14 mouse cellular contexts compared by ENCODE assay signal in the genomic region with DNA sequence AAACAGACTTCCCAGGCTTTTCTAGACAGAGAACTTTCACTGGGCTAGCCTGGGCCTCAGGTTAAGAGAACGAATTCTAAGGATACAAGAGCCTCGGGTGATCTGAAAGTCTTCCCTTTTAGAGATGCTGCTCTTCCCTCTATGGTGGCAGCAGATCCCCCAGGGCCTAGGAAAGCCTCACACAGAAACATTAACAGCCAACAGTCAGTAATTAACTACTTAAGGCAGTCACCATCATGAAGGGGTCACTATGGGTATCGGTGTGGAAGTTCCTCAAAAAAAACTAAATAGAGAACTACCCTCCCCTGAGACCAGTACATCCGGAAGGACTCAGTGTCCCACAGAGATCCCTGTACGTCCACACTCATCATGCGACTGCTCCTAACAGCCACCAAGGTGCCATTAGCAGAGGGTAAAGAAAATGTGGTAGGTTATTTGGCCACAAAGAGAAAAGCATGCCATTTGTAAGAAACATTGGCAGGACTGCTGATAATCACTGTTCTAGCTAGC. TPM values are rescaled to one million over a fixed set of nuclear protein-coding genes. Genes with fewer than 3 reads are reported as not detected.
DNase-seq lines count a peak whose midpoint lies in the region; ATAC-seq and TF ChIP-seq lines count a peak whose summit lies in the region.
"Had no signal": no experiment of that assay in that cellular context is flagged by ENCODE, and none has a peak within 500 bp of the region (broad histone marks: within the 10 kb centered on the region; RNA-seq: fewer than 3 reads in every experiment).

No protein-coding gene starts in this region.

- no peak for TF ChIP-seq CTCF in heart, postnatal 0 days (IDR thresholded peaks at IDR 0.05; ENCODE audit: low read depth)
- TF ChIP-seq CTCF in spleen, adult 2 months (IDR thresholded peaks at IDR 0.05; ENCODE audit: extremely low read depth, insufficient read depth, insufficient read length, insufficient replicate concordance), result no peak
- no peak for TF ChIP-seq CTCF in midbrain, postnatal 0 days (IDR thresholded peaks at IDR 0.05)

- TF ChIP-seq POLR2A in spleen, adult 2 months (IDR thresholded peaks at IDR 0.05; ENCODE audit: low read depth, low read length), result no peak

- H3K9ac ChIP-seq in heart, postnatal 0 days (replicated peaks; ENCODE audit: low read depth, low read length), result no peak overlapping the region
- H3K9ac ChIP-seq in liver, embryonic 16.5 days (ENCODE audit: low read depth, low read length), result no peak overlapping the region
- no peak overlapping the region for H3K9ac ChIP-seq in midbrain, postnatal 0 days (replicated peaks; ENCODE audit: low read length, poor library complexity, severe bottlenecking)
- H3K9ac ChIP-seq: forebrain, postnatal 0 days; hindbrain, embryonic 15.5 days; neural tube, embryonic 15.5 days had no signal

- no peaks in the 10 kb centered on the region for H3K27me3 ChIP-seq in heart, postnatal 0 days (ENCODE audit: control insufficient read depth, insufficient read depth, low read length)
- no peaks in the 10 kb centered on the region for H3K27me3 ChIP-seq in spleen, adult 2 months (ENCODE audit: control insufficient read depth, insufficient read depth, low read length)
- no peaks in the 10 kb centered on the region for H3K27me3 ChIP-seq in liver, embryonic 16.5 days (ENCODE audit: control insufficient read depth, insufficient read depth, low read depth, low read length)
- H3K27me3 ChIP-seq in limb, embryonic 10.5 days (ENCODE audit: low read depth, poor library complexity, severe bottlenecking), result no peaks in the 10 kb centered on the region
- H3K27me3 ChIP-seq in midbrain, postnatal 0 days (ENCODE audit: insufficient read depth, low read length), result no peaks in the 10 kb centered on the region
- H3K27me3 ChIP-seq: hindbrain, embryonic 15.5 days; neural tube, embryonic 15.5 days had no signal

- WGBS in heart, postnatal 0 days, result 79% methylated on average over 6 of the region's 6 CpGs
- WGBS in spleen, adult 2 months, result 66% methylated on average over 6 of the region's 6 CpGs
- 42% methylated on average over 6 of the region's 6 CpGs for WGBS in liver, embryonic 16.5 days (ENCODE audit: insufficient replicate concordance)
- WGBS in limb, embryonic 10.5 days, result 75% methylated on average over 6 of the region's 6 CpGs
- 80% methylated on average over 6 of the region's 6 CpGs for WGBS in midbrain, postnatal 0 days

- H3K36me3 ChIP-seq in heart, postnatal 0 days (replicated peaks; ENCODE audit: control insufficient read depth, insufficient read depth, low read length), result no peaks in the 10 kb centered on the region
- H3K36me3 ChIP-seq in spleen, adult 2 months (ENCODE audit: control insufficient read depth, insufficient read depth, low read length), result peaks cover 24% of the 10 kb centered on the region
- no peaks in the 10 kb centered on the region for H3K36me3 ChIP-seq in liver, embryonic 16.5 days (ENCODE audit: control insufficient read depth, insufficient read depth)
- H3K36me3 ChIP-seq in limb, embryonic 10.5 days, result peaks cover 92% of the 10 kb centered on the region
- H3K36me3 ChIP-seq in midbrain, postnatal 0 days (ENCODE audit: insufficient read depth, low read length), result peaks cover 17% of the 10 kb centered on the region

- ATAC-seq in heart, postnatal 0 days (ENCODE audit: insufficient read depth, low read depth), result no peak
- ATAC-seq in liver, embryonic 16.5 days (ENCODE audit: low read depth), result no peak
- no peak for ATAC-seq in midbrain, postnatal 0 days (ENCODE audit: low FRiP score)
- ATAC-seq: forebrain, postnatal 0 days had no signal

- DNase-seq in heart, postnatal 0 days (ENCODE audit: low spot score), result no peak
- no peak for DNase-seq in heart, postnatal 14 days
- no peak for DNase-seq in spleen, adult 2 months (ENCODE audit: low read depth in 1 of 2, low spot score in 2 of 2)
- DNase-seq in spleen, postnatal 4 days (ENCODE audit: low spot score in 2 of 2), result no peak
- DNase-seq in limb, embryonic 10.5 days (ENCODE audit: low spot score), result no peak
- DNase-seq in midbrain, postnatal 0 days (ENCODE audit: low spot score), result no peak
- DNase-seq: adrenal gland, adult 8-10 months; cerebellum, postnatal 36 days; forebrain, postnatal 0 days; layer of hippocampus, postnatal 36 days; lung, postnatal 36 days had no signal

- no peak overlapping the region for H3K4me3 ChIP-seq in heart, postnatal 0 days (ENCODE audit: low read depth, low read length)
- H3K4me3 ChIP-seq in spleen, adult 2 months (ENCODE audit: extremely low read depth, insufficient read depth, insufficient read length), result no peak overlapping the region
- H3K4me3 ChIP-seq in liver, embryonic 16.5 days (ENCODE audit: low read depth, low read length), result no peak overlapping the region
- H3K4me3 ChIP-seq in limb, embryonic 10.5 days, result no peak overlapping the region
- no peak overlapping the region for H3K4me3 ChIP-seq in midbrain, postnatal 0 days (ENCODE audit: low read depth, low read length)
- H3K4me3 ChIP-seq: hindbrain, embryonic 15.5 days; neural tube, embryonic 15.5 days had no signal

- TF ChIP-seq EP300 in heart, postnatal 0 days (IDR thresholded peaks at IDR 0.05; ENCODE audit: low read depth), result no peak

- H3K4me2 ChIP-seq in heart, postnatal 0 days (ENCODE audit: low read depth, low read length), result no peak overlapping the region
- H3K4me2 ChIP-seq in liver, embryonic 16.5 days (ENCODE audit: low read depth, low read length), result no peak overlapping the region
- H3K4me2 ChIP-seq in midbrain, postnatal 0 days (ENCODE audit: low read depth, low read length, poor library complexity, severe bottlenecking), result no peak overlapping the region
- H3K4me2 ChIP-seq: hindbrain, embryonic 15.5 days; neural tube, embryonic 15.5 days had no signal

- intact Hi-C loops in heart, postnatal 14 days (cut with DNase I), result no loop called here

- H3K27ac ChIP-seq in heart, postnatal 0 days (ENCODE audit: low read depth), result peak overlapping the region; percentile 47
- H3K27ac ChIP-seq in spleen, adult 2 months (ENCODE audit: insufficient read depth, low read length), result peak overlapping the region; percentile 75
- H3K27ac ChIP-seq in liver, embryonic 16.5 days (ENCODE audit: low read length), result peak overlapping the region; percentile 18
- no peak overlapping the region for H3K27ac ChIP-seq in limb, embryonic 10.5 days
- no peak overlapping the region for H3K27ac ChIP-seq in midbrain, postnatal 0 days (ENCODE audit: low read depth, low read length)
- H3K27ac ChIP-seq: hindbrain, embryonic 15.5 days; neural tube, embryonic 15.5 days had no signal

- no peaks in the 10 kb centered on the region for H3K9me3 ChIP-seq in heart, postnatal 0 days (replicated peaks; ENCODE audit: control insufficient read depth, low read length)
- no peaks in the 10 kb centered on the region for H3K9me3 ChIP-seq in liver, embryonic 16.5 days (replicated peaks; ENCODE audit: control insufficient read depth, low read length)
- H3K9me3 ChIP-seq in limb, embryonic 10.5 days (replicated peaks), result no peaks in the 10 kb centered on the region
- no peaks in the 10 kb centered on the region for H3K9me3 ChIP-seq in midbrain, postnatal 0 days (ENCODE audit: low read length)
- H3K9me3 ChIP-seq: hindbrain, embryonic 15.5 days; neural tube, embryonic 15.5 days had no signal

- peaks cover 71% of the 10 kb centered on the region for H3K4me1 ChIP-seq in heart, postnatal 0 days (ENCODE audit: control insufficient read depth, insufficient read depth)
- peaks cover 28% of the 10 kb centered on the region; the same call in 1 of the 2 replicates for H3K4me1 ChIP-seq in spleen, adult 2 months (ENCODE audit: control insufficient read depth, insufficient read depth, insufficient read length)
- peaks cover 59% of the 10 kb centered on the region for H3K4me1 ChIP-seq in liver, embryonic 16.5 days (ENCODE audit: control insufficient read depth, low read depth, low read length)
- peaks cover 39% of the 10 kb centered on the region for H3K4me1 ChIP-seq in limb, embryonic 10.5 days
- H3K4me1 ChIP-seq in midbrain, postnatal 0 days (ENCODE audit: insufficient read depth, low read length), result no peaks in the 10 kb centered on the region

RNA-seq across cellular contexts. Expression of a gene that starts 33.9 kb away (rescaled TPM):
- total RNA-seq in heart, postnatal 0 days (2014; rRNA removed; ENCODE audit: low replicate concordance), result 10.2 and 14.2 TPM in 2 replicates
- polyA plus RNA-seq in heart, postnatal 0 days (2015; fragmentation: Nextera tagmentation; extraction: Ambion mirVana), result 37.6 and 43.4 TPM in 2 replicates
- total RNA-seq in heart, postnatal 14 days (2021), result 10 to 100 TPM; 44.4 to 47.3 TPM
- 36.0 and 43.0 TPM in 2 replicates for polyA plus RNA-seq in spleen, adult 2 months (2012; rRNA removed)
- 19.3 and 22.1 TPM in 2 replicates for polyA plus RNA-seq in liver, embryonic 16.5 days (2015; fragmentation: Nextera tagmentation; extraction: Ambion mirVana)
- polyA plus RNA-seq in limb, embryonic 10.5 days (2016; fragmentation: Nextera tagmentation; extraction: Ambion mirVana), result 43.0 and 47.9 TPM in 2 replicates
- total RNA-seq in midbrain, postnatal 0 days (2014; rRNA removed), result 61.7 and 76.5 TPM in 2 replicates
- polyA plus RNA-seq in midbrain, postnatal 0 days (2015; fragmentation: Nextera tagmentation; extraction: Ambion mirVana), result 141 and 165 TPM in 2 replicates

Comparison
In these comparisons a context has a peak if more than half of its experiments do, and no peak if none do; other contexts are left out.
1. H3K27ac ChIP-seq: peak in heart, postnatal 0 days (single experiment), spleen, adult 2 months (single experiment) and liver, embryonic 16.5 days (single experiment); none in limb, embryonic 10.5 days (single experiment) and midbrain, postnatal 0 days (single experiment).